Comparison of ENCODE assay signal across 9 mouse cellular contexts in genomic region chr4:77519166-77519565, GRCm38 (mm10).
DNase-seq lines count a peak whose midpoint lies in the region; ATAC-seq and TF ChIP-seq lines count a peak whose summit lies in the region.
"Had no signal": no experiment of that assay in that cellular context is flagged by ENCODE, and none has a peak within 500 bp of the region (broad histone marks: within the 10 kb centered on the region; RNA-seq: fewer than 3 reads in every experiment).

No protein-coding gene starts in this region.

- no peak overlapping the region for H3K4me2 ChIP-seq in heart, embryonic 12.5 days
- no peak overlapping the region for H3K4me2 ChIP-seq in hindbrain, embryonic 16.5 days (ENCODE audit: low read length)

- H3K9ac ChIP-seq in heart, adult 2 months (ENCODE audit: low read depth, low read length): no peak overlapping the region
- H3K9ac ChIP-seq in heart, embryonic 12.5 days: no peak overlapping the region
- H3K9ac ChIP-seq in hindbrain, embryonic 16.5 days (ENCODE audit: low read depth, low read length): no peak overlapping the region

- H3K9me3 ChIP-seq in heart, embryonic 12.5 days (replicated peaks): no peaks in the 10 kb centered on the region
- H3K9me3 ChIP-seq in E14TG2a.4 (ENCODE audit: low read length): no peaks in the 10 kb centered on the region
- H3K9me3 ChIP-seq in hindbrain, embryonic 16.5 days (ENCODE audit: control insufficient read depth, low read length): no peaks in the 10 kb centered on the region
- H3K9me3 ChIP-seq: G1E had no signal

- H3K27ac ChIP-seq in heart, adult 2 months: no peak overlapping the region
- H3K27ac ChIP-seq in heart, embryonic 12.5 days (ENCODE audit: poor library complexity, severe bottlenecking): no peak overlapping the region
- H3K27ac ChIP-seq in hindbrain, embryonic 16.5 days (ENCODE audit: low read depth, low read length): no peak overlapping the region

- TF ChIP-seq POLR2A in heart, adult 2 months (IDR thresholded peaks at IDR 0.05; ENCODE audit: insufficient read depth, low read depth, low read length): no peak

- TF ChIP-seq CTCF in heart, adult 2 months (IDR thresholded peaks at IDR 0.05): peak; percentile 47
- peak; percentile 29 for TF ChIP-seq CTCF in E14TG2a.4 (conservative IDR thresholded peaks at IDR 0.05; ENCODE audit: low read length)

- intact Hi-C loops in heart, adult 2 months (cut with DNase I): no loop called here
- intact Hi-C loops in gastrocnemius, postnatal 36 days (cut with DNase I): no loop called here

- no peak for DNase-seq in heart, adult 2 months
- peak; percentile 3 to 14 for DNase-seq in cerebellum, postnatal 36 days
- no peak for DNase-seq in ovary, postnatal 36 days (ENCODE audit: low spot score)
- no peak for DNase-seq in gastrocnemius, postnatal 36 days

- H3K27me3 ChIP-seq in heart, adult 2 months (ENCODE audit: control insufficient read depth, insufficient read depth, low read length): no peaks in the 10 kb centered on the region
- H3K27me3 ChIP-seq in heart, embryonic 12.5 days (replicated peaks): no peaks in the 10 kb centered on the region
- H3K27me3 ChIP-seq in E14TG2a.4 (ENCODE audit: insufficient read depth, low read length): no peaks in the 10 kb centered on the region
- H3K27me3 ChIP-seq in hindbrain, embryonic 16.5 days (replicated peaks; ENCODE audit: control insufficient read depth, insufficient read depth, low read length): no peaks in the 10 kb centered on the region

- WGBS in heart, adult 2 months: 29% methylated on average over 5 of the region's 5 CpGs
- 39% methylated on average over 5 of the region's 5 CpGs for WGBS in heart, embryonic 12.5 days
- 37% methylated on average over 5 of the region's 5 CpGs for WGBS in hindbrain, embryonic 16.5 days

- H3K4me1 ChIP-seq in heart, adult 2 months (ENCODE audit: control insufficient read depth, insufficient read depth, low read length): no peaks in the 10 kb centered on the region
- no peaks in the 10 kb centered on the region for H3K4me1 ChIP-seq in heart, embryonic 12.5 days (replicated peaks)
- no peaks in the 10 kb centered on the region for H3K4me1 ChIP-seq in E14TG2a.4 (replicated peaks; ENCODE audit: low read depth, low read length)
- no peaks in the 10 kb centered on the region for H3K4me1 ChIP-seq in hindbrain, embryonic 16.5 days (ENCODE audit: control insufficient read depth, insufficient read depth, low read depth, low read length)

- no peaks in the 10 kb centered on the region for H3K79me2 ChIP-seq in heart, adult 2 months (replicated peaks; ENCODE audit: control insufficient read depth, insufficient read depth, low read length)

- no peaks in the 10 kb centered on the region for H3K36me3 ChIP-seq in heart, adult 2 months (ENCODE audit: control insufficient read depth, insufficient read depth, low read length)
- H3K36me3 ChIP-seq in heart, embryonic 12.5 days: no peaks in the 10 kb centered on the region
- H3K36me3 ChIP-seq in E14TG2a.4 (ENCODE audit: insufficient read depth, low read length): no peaks in the 10 kb centered on the region
- H3K36me3 ChIP-seq in hindbrain, embryonic 16.5 days (ENCODE audit: control insufficient read depth, insufficient read depth, low read length): no peaks in the 10 kb centered on the region
- H3K36me3 ChIP-seq: G1E had no signal

- TF ChIP-seq EP300 in heart, adult 2 months (IDR thresholded peaks at IDR 0.05; ENCODE audit: insufficient read depth, low read depth, low read length): no peak

- ATAC-seq in heart, embryonic 12.5 days (ENCODE audit: insufficient number of reproducible peaks, low FRiP score): no peak
- peak; percentile 86 for ATAC-seq in hindbrain, embryonic 16.5 days
- peak; percentile 73 for ATAC-seq in megakaryocyte progenitor cell, adult 5-6 weeks (replicated peaks; ENCODE audit: poor library complexity)

- no peak overlapping the region for H3K4me3 ChIP-seq in heart, adult 2 months
- H3K4me3 ChIP-seq in heart, embryonic 12.5 days: no peak overlapping the region
- H3K4me3 ChIP-seq in E14TG2a.4 (replicated peaks; ENCODE audit: low read length): no peak overlapping the region
- H3K4me3 ChIP-seq in hindbrain, embryonic 16.5 days (ENCODE audit: low read length): no peak overlapping the region

Comparison
In these comparisons a context has a peak if more than half of its experiments do, and no peak if none do; other contexts are left out.
1. DNase-seq: peak in cerebellum, postnatal 36 days (2 of 2); none in heart, adult 2 months (0 of 2), ovary, postnatal 36 days (single experiment) and gastrocnemius, postnatal 36 days (0 of 2).